Mouse (Mus musculus) Patski (cell line): ENCODE results near the gene Arhgef1. TPM values are rescaled to one million over a fixed set of nuclear protein-coding genes. Genes with fewer than 3 reads are reported as not detected.

Experiments
- ATAC-seq: fragments of 100-300 bp; one replicate; pipeline ENCODE4 v1.8.0; 2021
- CTCF ChIA-PET: fragments of 350-600 bp; sonication (Branson Sonifier 250); formaldehyde crosslinking; loops from one replicate; lab custom pipeline; 2022; ENCODE audit warnings: inconsistent platforms; lab: Charles Lee
- POLR2A ChIA-PET: fragments of 350-600 bp; sonication (Branson Sonifier 250); formaldehyde crosslinking; loops from one replicate; lab custom pipeline; 2022; ENCODE audit warnings: antibody characterized with exemption, inconsistent platforms; lab: Charles Lee
- DNase-seq: peaks from one replicate; pipeline ENCODE4 v3.0.0-alpha.2; 2011; ENCODE audit warnings: low read depth, low spot score
- H3K27me3 ChIP-seq: fragments of 371-371 bp; one replicate; pipeline ENCODE4 v1.5.1; 2021
- CTCF ChIP-seq: fragments of 100-300 bp; IDR thresholded peaks from one replicate; pipeline ENCODE4 v1.5.1; 2021
- in situ Hi-C: fragments of 300-500 bp; cut with MboI; formaldehyde crosslinking; loops from 3 replicates; pipeline ENCODE4 v1.11.1; 2018; ENCODE audit warnings: low pct_unique_long_range_greater_than_20kb, mixed read lengths
- polyA plus RNA-seq: library from polyadenylated mRNA; unstranded; gene quantifications from one replicate; pipeline ENCODE4 v1.2.3, GENCODE M21; 2021

The Arhgef1 gene
- polyA plus RNA-seq, 1 experiment from 2014 or later: 95.7 TPM

- no peak for DNase-seq
- in situ Hi-C loops: no loop called here
- no peak for TF ChIP-seq CTCF
- peaks cover 36% of the 10 kb centered on the region for H3K27me3 ChIP-seq
- no peak for ATAC-seq
- POLR2A ChIA-PET: no interaction called here
- CTCF ChIA-PET: no interaction called here
Observed at GRCm38 (mm10) chr7:24931651-24932050, 28.9 kb downstream of the Arhgef1 start.

- POLR2A ChIA-PET: no interaction called here
- no peak for TF ChIP-seq CTCF
- ATAC-seq (no peak), DNase-seq (no peak)
- in situ Hi-C loops: no loop called here
- peaks cover 57% of the 10 kb centered on the region for H3K27me3 ChIP-seq
- CTCF ChIA-PET: no interaction called here
Observed at GRCm38 (mm10) chr7:24943641-24944040, 40.9 kb downstream of the Arhgef1 start.

GRCm38 (mm10) chr7:24944257-24944950 is 41.7 kb downstream of the Arhgef1 start, which contains the start of gene Gm4881:
Gene Gm4881 (minus strand): TSS chr7:24944494.
- ATAC-seq (no peak), DNase-seq (no peak)
- ChIA-PET POLR2A (interaction anchor here (0.7 kb wide), 1 partner anchor 127 kb away, joined by 3 read pairs; no protein-coding TSS in a partner anchor), CTCF (no interaction called here)
- H3K27me3 ChIP-seq: peaks cover 64% of the 10 kb centered on the region
- in situ Hi-C loops: no loop called here
- TF ChIP-seq CTCF: no peak

GRCm38 (mm10) chr7:24947316-24948048 is 44.8 kb downstream of the Arhgef1 start:
- ChIA-PET CTCF (interaction anchor here (0.6 to 0.7 kb wide), 2 partner anchors 10 to 130 kb away, joined by 3 to 4 read pairs; no protein-coding TSS in a partner anchor), POLR2A (interaction anchor here (0.6 kb wide), 1 partner anchor 384 kb away, joined by 4 read pairs; no protein-coding TSS in a partner anchor)
- in situ Hi-C loops: no loop called here
- H3K27me3 ChIP-seq: peaks cover 82% of the 10 kb centered on the region
- no peak for ATAC-seq
- DNase-seq: no peak
- TF ChIP-seq CTCF: no peak

- TF ChIP-seq CTCF: no peak
- CTCF ChIA-PET: interaction anchor here (1.1 kb wide), 1 partner anchor 8 kb away, joined by 4 read pairs; no protein-coding TSS in a partner anchor
- POLR2A ChIA-PET: no interaction called here
- DNase-seq (no peak), ATAC-seq (no peak)
- in situ Hi-C loops: no loop called here
- H3K27me3 ChIP-seq: peaks cover 81% of the 10 kb centered on the region
Observed at GRCm38 (mm10) chr7:24948774-24949173, 46.1 kb downstream of the Arhgef1 start.

GRCm38 (mm10) chr7:24949958-24950623 is 47.4 kb downstream of the Arhgef1 start:
- ChIA-PET CTCF (interaction anchor here (0.6 to 2.0 kb wide), 8 partner anchors 10 to 144 kb away, joined by 3 to 11 read pairs (median 4); no protein-coding TSS in a partner anchor), POLR2A (interaction anchor here (0.6 to 0.9 kb wide), 2 partner anchors 19 to 131 kb away, joined by 4 to 5 read pairs; no protein-coding TSS in a partner anchor)
- peaks cover 69% of the 10 kb centered on the region for H3K27me3 ChIP-seq
- ATAC-seq: peak; percentile 54
- in situ Hi-C loops: no loop called here
- no peak for DNase-seq
- peak; percentile 93 for TF ChIP-seq CTCF

- in situ Hi-C loops: no loop called here
- CTCF ChIA-PET: no interaction called here
- H3K27me3 ChIP-seq: peaks cover 42% of the 10 kb centered on the region
- ATAC-seq (no peak), DNase-seq (no peak)
- no peak for TF ChIP-seq CTCF
- POLR2A ChIA-PET: interaction anchor here (0.6 kb wide), 1 partner anchor 63 kb away, joined by 3 read pairs; no protein-coding TSS in a partner anchor
Observed at GRCm38 (mm10) chr7:24953966-24954365, 51.3 kb downstream of the Arhgef1 start.

- DNase-seq (no peak), ATAC-seq (no peak)
- H3K27me3 ChIP-seq: peaks cover 37% of the 10 kb centered on the region
- POLR2A ChIA-PET: interaction anchor here (0.6 kb wide), 1 partner anchor 63 kb away, joined by 3 read pairs; no protein-coding TSS in a partner anchor
- TF ChIP-seq CTCF: no peak
- CTCF ChIA-PET: interaction anchor here (0.8 kb wide), 1 partner anchor 154 kb away, joined by 3 read pairs; no protein-coding TSS in a partner anchor
- in situ Hi-C loops: no loop called here
Observed at GRCm38 (mm10) chr7:24954450-24954849, 51.7 kb downstream of the Arhgef1 start.

- POLR2A ChIA-PET: no interaction called here
- H3K27me3 ChIP-seq: peaks cover 30% of the 10 kb centered on the region
- no peak for DNase-seq
- ATAC-seq: no peak
- no peak for TF ChIP-seq CTCF
- in situ Hi-C loops: no loop called here
- CTCF ChIA-PET: interaction anchor here (0.8 kb wide), 1 partner anchor 153 kb away, joined by 3 read pairs; no protein-coding TSS in a partner anchor
Observed at GRCm38 (mm10) chr7:24955226-24955625, 52.5 kb downstream of the Arhgef1 start.

- in situ Hi-C loops: loop anchor here (10.0 kb wide), 1 partner anchor 149 kb away; no protein-coding TSS in a partner anchor
- ChIA-PET POLR2A (no interaction called here), CTCF (interaction anchor here (3.2 kb wide), 1 partner anchor 74 kb away, joined by 9 read pairs; no protein-coding TSS in a partner anchor)
- DNase-seq (no peak), ATAC-seq (no peak)
- no peak for TF ChIP-seq CTCF
- H3K27me3 ChIP-seq: peaks cover 6% of the 10 kb centered on the region
Observed at GRCm38 (mm10) chr7:24964288-24964687, 61.6 kb downstream of the Arhgef1 start.
